Mouse (Mus musculus) hematopoietic stem cell, adult 5-6 weeks (primary cell): ENCODE results near the gene Nat10. TPM values are rescaled to one million over a fixed set of nuclear protein-coding genes. Genes with fewer than 3 reads are reported as not detected.

Source experiments
- ATAC-seq, 2 experiments: fragments of 125-278 bp in 1 of 2; replicated peaks in 1 of 2; 2 replicates each; pipeline ENCODE4 v1.8.0; 2016 to 2017; ENCODE audit warnings: inconsistent platforms in 2 of 2, mild to moderate bottlenecking in 2 of 2, moderate number of reproducible peaks in 2 of 2, low read depth in 1 of 2, moderate TSS enrichment in 1 of 2; ENCODE audit not compliant: low FRiP score in 2 of 2, poor library complexity in 2 of 2, severe bottlenecking in 2 of 2, insufficient read depth in 1 of 2, low TSS enrichment in 1 of 2
- total RNA-seq: library from RNA; stranded (forward); fragments of 172-1452, 232-1000 nt; gene quantifications from 2 replicates; pipeline ENCODE4 v1.2.3, GENCODE M21; 2017

The Nat10 gene
- total RNA-seq, 1 experiment from 2014 or later, result 58.4 TPM

- no peak for ATAC-seq
These were observed 79.9 kb downstream of the Nat10 start for GRCm38 (mm10) chr2:103681149-103681548.

GRCm38 (mm10) chr2:103680364-103681110, 80.5 kb downstream of the Nat10 start:
- ATAC-seq, result no peak

GRCm38 (mm10) chr2:103678433-103678832, 82.6 kb downstream of the Nat10 start:
- ATAC-seq, result no peak

GRCm38 (mm10) chr2:103677614-103678369, 83.3 kb downstream of the Nat10 start:
- no peak for ATAC-seq

- no peak for ATAC-seq
These were observed 84.3 kb downstream of the Nat10 start for GRCm38 (mm10) chr2:103676808-103677207.

GRCm38 (mm10) chr2:103675391-103675790, 85.7 kb downstream of the Nat10 start:
- ATAC-seq, result no peak

GRCm38 (mm10) chr2:103673609-103674008, 87.5 kb downstream of the Nat10 start:
- ATAC-seq, result no peak

GRCm38 (mm10) chr2:103672573-103673119, 88.4 kb downstream of the Nat10 start:
- no peak for ATAC-seq

Other genes with a start within 250 kb of the Nat10 start
- gene Abtb2, start 195.0 kb downstream of the Nat10 start, total RNA-seq, result 2.5 and 4.1 TPM in 2 replicates
- 544 and 546 TPM in 2 replicates for gene Caprin1, start 36.4 kb upstream of the Nat10 start, total RNA-seq
- gene Lmo2, start 196.7 kb upstream of the Nat10 start, total RNA-seq, result 803 and 858 TPM in 2 replicates